Mouse (Mus musculus): ENCODE measurements around the gene Lemd2. TPM values are rescaled to one million over a fixed set of nuclear protein-coding genes. Genes with fewer than 3 reads are reported as not detected.

Gene Lemd2
- 72.1 TPM for polyA plus RNA-seq (2012; fragmentation: generic; extraction: Trizol)

DNA sequence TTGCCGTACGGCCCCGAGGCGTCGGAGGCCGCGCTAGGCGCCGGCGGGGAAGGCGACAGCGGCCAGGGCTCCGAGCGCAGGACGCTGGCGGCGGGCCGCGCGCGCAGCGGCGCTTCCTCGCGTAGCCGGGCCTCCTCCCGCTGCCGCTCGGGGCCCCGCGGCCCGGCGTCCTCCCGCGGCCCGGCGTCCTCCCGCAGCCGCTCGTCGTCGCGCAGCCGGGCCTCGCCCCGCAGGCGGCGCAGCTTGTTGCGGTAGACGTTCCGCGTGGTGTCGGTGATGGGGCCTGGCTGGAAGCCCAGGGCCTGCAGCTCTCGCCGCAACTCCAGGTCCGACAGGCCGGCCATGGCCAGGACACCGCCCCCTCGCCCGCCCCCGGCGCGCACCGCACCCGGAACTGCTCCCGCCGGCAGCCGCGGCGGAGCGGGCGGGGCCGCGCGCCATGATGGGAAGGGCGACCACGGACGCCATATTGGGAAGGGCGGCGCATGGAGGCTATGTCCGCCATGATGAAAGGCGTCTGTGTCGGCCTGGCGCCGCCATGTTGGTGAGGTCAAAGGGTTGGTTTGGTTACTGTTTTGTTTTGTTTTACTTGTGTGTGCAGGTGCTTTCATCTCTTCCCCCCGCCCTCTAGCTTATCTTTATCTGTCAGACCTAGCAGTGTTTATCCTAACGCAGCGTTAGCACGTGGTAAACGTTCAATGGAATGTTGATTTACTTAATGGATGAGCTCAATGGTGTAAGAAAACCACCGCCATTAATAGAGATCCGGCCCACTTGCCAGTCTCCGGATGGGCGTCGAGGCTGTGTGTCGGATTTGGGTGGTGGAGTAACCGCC is at the start of gene Lemd2:
Gene Lemd2 (minus strand): TSS at position 395 of the 835 bp plus-strand sequence.
- no peaks in the 10 kb centered on the region for H3K36me3 ChIP-seq (ENCODE audit: control insufficient read depth, insufficient read depth)

DNA sequence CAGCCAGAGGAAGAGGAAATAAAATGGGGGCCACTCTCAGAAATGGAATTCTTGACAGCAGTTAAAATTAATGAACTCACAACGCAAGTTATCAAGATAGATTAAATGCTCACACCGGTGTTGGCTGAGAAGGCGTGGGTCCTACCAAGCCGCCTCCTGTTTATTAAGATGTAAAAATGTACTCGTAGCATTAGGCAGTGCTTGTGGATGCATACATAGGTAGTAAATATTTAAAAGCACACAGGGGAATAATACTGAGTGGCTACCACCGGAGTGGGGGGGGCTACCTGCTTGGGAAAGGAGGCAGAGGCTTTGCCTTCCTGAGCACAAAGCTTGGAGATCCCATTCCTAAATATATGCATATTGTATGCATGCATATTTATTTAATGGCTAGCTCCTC is 46.9 kb upstream of the Lemd2 start:
- Histone ChIP-seq H3K27me3 (ENCODE audit: control insufficient read depth, insufficient read depth, insufficient read length) (peaks cover 53% of the 10 kb centered on the region), H3K36me3 (ENCODE audit: control insufficient read depth, insufficient read depth) (no peaks in the 10 kb centered on the region), H3K79me2 (ENCODE audit: control insufficient read depth, insufficient read depth) (no peaks in the 10 kb centered on the region), H3K4me3 (no peak overlapping the region), H3ac (ENCODE audit: control insufficient read depth, insufficient read length) (no peak overlapping the region), H3K4me2 (ENCODE audit: low read depth) (no peak overlapping the region)
- no peak for TF ChIP-seq POLR2A (IDR thresholded peaks at IDR 0.05; ENCODE audit: insufficient read length, low read depth)

More for the DNA sequence above, at the start of gene Lemd2:
- Histone ChIP-seq H3K4me2 (ENCODE audit: low read depth) (peak within 1 kb of the TSS; percentile 68), H3ac (ENCODE audit: control insufficient read depth, insufficient read length) (peak within 1 kb of the TSS; percentile 91), H3K79me2 (ENCODE audit: control insufficient read depth, insufficient read depth) (peaks cover 17% of the 10 kb centered on the region), H3K27me3 (ENCODE audit: control insufficient read depth, insufficient read depth, insufficient read length) (no peaks in the 10 kb centered on the region), H3K4me3 (peak within 1 kb of the TSS; percentile 53)
- TF ChIP-seq POLR2A (IDR thresholded peaks at IDR 0.05; ENCODE audit: insufficient read length, low read depth) (peak; percentile 88), SRF (IDR thresholded peaks at IDR 0.05; ENCODE audit: control insufficient read depth, insufficient read length, low read depth) (peak; percentile 89), POLR2AphosphoS2 (IDR thresholded peaks at IDR 0.05; ENCODE audit: insufficient read length, low read depth) (peak; percentile 79), TCF12 (IDR thresholded peaks at IDR 0.05; ENCODE audit: insufficient read depth, poor library complexity, severe bottlenecking) (no peak), MYOG (IDR thresholded peaks at IDR 0.05; ENCODE audit: control insufficient read depth in 1 of 3, insufficient read depth in 1 of 3, insufficient read length in 2 of 3, low read depth in 2 of 3) (peak in 2 of 3 experiments; percentile 26 to 49), MAX (IDR thresholded peaks at IDR 0.05; ENCODE audit: low read depth) (no peak), MYOD1 (IDR thresholded peaks at IDR 0.05; ENCODE audit: control insufficient read depth in 1 of 3, insufficient read length in 2 of 3, low read depth in 2 of 3) (peak in 1 of 3 experiments; percentile 51), TCF3 (IDR thresholded peaks at IDR 0.05; ENCODE audit: insufficient read length, low read depth) (peak; percentile 6)

DNA sequence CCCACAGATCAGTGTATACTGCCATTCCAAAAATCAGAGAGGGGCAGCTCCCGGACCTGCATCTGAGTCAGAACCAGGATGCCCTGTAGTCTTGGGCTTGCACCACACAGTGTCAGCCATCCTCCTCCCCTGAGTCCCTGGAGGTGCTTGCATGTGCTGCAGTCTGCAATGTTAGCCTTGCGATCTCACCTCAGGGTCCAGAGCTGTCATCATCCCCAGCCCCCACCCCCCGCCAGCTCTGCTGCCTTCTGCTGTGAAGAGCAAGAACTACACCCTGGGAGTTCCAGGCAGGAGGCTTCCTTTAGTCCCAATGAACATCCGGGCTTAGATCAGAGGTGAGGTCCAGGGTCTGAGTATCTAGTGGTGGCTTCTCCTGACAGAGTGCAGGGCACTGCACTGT is 46.2 kb upstream of the Lemd2 start:
- TF ChIP-seq E2F4 (IDR thresholded peaks at IDR 0.05; ENCODE audit: insufficient read depth) (no peak), POLR2AphosphoS2 (IDR thresholded peaks at IDR 0.05; ENCODE audit: insufficient read length, low read depth) (no peak), REST (IDR thresholded peaks at IDR 0.05; ENCODE audit: insufficient read depth, insufficient read length) (no peak), MAX (IDR thresholded peaks at IDR 0.05; ENCODE audit: low read depth) (no peak), USF1 (IDR thresholded peaks at IDR 0.05; ENCODE audit: low read depth) (no peak), CEBPB (IDR thresholded peaks at IDR 0.05; ENCODE audit: insufficient read depth, poor library complexity, severe bottlenecking) (no peak), TCF3 (IDR thresholded peaks at IDR 0.05; ENCODE audit: insufficient read length, low read depth) (no peak), POLR2A (IDR thresholded peaks at IDR 0.05; ENCODE audit: insufficient read length, low read depth) (no peak), TCF12 (IDR thresholded peaks at IDR 0.05; ENCODE audit: insufficient read depth, poor library complexity, severe bottlenecking) (no peak), MYOD1 (IDR thresholded peaks at IDR 0.05; ENCODE audit: control insufficient read depth in 1 of 3, insufficient read length in 2 of 3, low read depth in 2 of 3) (no peak), SRF (IDR thresholded peaks at IDR 0.05; ENCODE audit: control insufficient read depth, insufficient read length, low read depth) (no peak), MYOG (IDR thresholded peaks at IDR 0.05; ENCODE audit: control insufficient read depth in 1 of 3, insufficient read depth in 1 of 3, insufficient read length in 2 of 3, low read depth in 2 of 3) (no peak)
- Histone ChIP-seq H3K4me3 (no peak overlapping the region), H3K36me3 (ENCODE audit: control insufficient read depth, insufficient read depth) (no peaks in the 10 kb centered on the region), H3ac (ENCODE audit: control insufficient read depth, insufficient read length) (no peak overlapping the region), H3K79me2 (ENCODE audit: control insufficient read depth, insufficient read depth) (no peaks in the 10 kb centered on the region), H3K27me3 (ENCODE audit: control insufficient read depth, insufficient read depth, insufficient read length) (peaks cover 51% of the 10 kb centered on the region), H3K4me2 (ENCODE audit: low read depth) (no peak overlapping the region)

DNA sequence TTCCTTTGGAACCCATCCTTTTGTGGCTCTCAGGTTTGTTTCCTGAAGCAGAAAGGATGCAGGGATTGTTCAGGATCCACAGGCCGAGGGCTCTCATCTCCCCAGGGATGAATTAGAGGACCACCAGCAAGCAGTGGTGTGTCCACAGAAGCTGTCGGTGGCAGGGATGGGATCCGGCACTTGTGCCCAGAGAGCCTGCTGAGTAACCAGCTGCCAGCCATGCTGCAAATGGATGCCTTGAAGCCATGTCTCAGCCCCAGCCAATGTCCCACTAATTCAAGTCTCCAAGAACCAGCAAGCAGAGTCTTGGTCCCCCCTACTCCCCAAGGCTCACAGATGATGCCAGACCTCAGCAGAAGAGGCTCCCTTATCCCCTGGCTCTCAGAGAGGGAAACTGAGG is 44.8 kb upstream of the Lemd2 start:
- H3K27me3 ChIP-seq (ENCODE audit: control insufficient read depth, insufficient read depth, insufficient read length): peaks cover 43% of the 10 kb centered on the region
- TF ChIP-seq MYOG (IDR thresholded peaks at IDR 0.05; ENCODE audit: control insufficient read depth in 1 of 3, insufficient read depth in 1 of 3, insufficient read length in 2 of 3, low read depth in 2 of 3): no peak
- no peak for TF ChIP-seq TCF3 (IDR thresholded peaks at IDR 0.05; ENCODE audit: insufficient read length, low read depth)
- TF ChIP-seq USF1 (IDR thresholded peaks at IDR 0.05; ENCODE audit: low read depth): no peak
- TF ChIP-seq POLR2AphosphoS2 (IDR thresholded peaks at IDR 0.05; ENCODE audit: insufficient read length, low read depth): no peak
- TF ChIP-seq MYOD1 (IDR thresholded peaks at IDR 0.05; ENCODE audit: control insufficient read depth in 1 of 3, insufficient read length in 2 of 3, low read depth in 2 of 3): no peak
- TF ChIP-seq MAX (IDR thresholded peaks at IDR 0.05; ENCODE audit: low read depth): no peak
- TF ChIP-seq POLR2A (IDR thresholded peaks at IDR 0.05; ENCODE audit: insufficient read length, low read depth): no peak
- TF ChIP-seq CEBPB (IDR thresholded peaks at IDR 0.05; ENCODE audit: insufficient read depth, poor library complexity, severe bottlenecking): no peak
- no peak for TF ChIP-seq REST (IDR thresholded peaks at IDR 0.05; ENCODE audit: insufficient read depth, insufficient read length)
- TF ChIP-seq SRF (IDR thresholded peaks at IDR 0.05; ENCODE audit: control insufficient read depth, insufficient read length, low read depth): no peak
- no peak for TF ChIP-seq TCF12 (IDR thresholded peaks at IDR 0.05; ENCODE audit: insufficient read depth, poor library complexity, severe bottlenecking)
- no peak for TF ChIP-seq E2F4 (IDR thresholded peaks at IDR 0.05; ENCODE audit: insufficient read depth)

More for the DNA sequence above, 44.8 kb upstream of the Lemd2 start:
- no peaks in the 10 kb centered on the region for H3K36me3 ChIP-seq (ENCODE audit: control insufficient read depth, insufficient read depth)
- H3K79me2 ChIP-seq (ENCODE audit: control insufficient read depth, insufficient read depth): no peaks in the 10 kb centered on the region
- no peak overlapping the region for H3K4me3 ChIP-seq
- H3K4me2 ChIP-seq (ENCODE audit: low read depth): no peak overlapping the region
- no peak overlapping the region for H3ac ChIP-seq (ENCODE audit: control insufficient read depth, insufficient read length)
